Mouse (Mus musculus) A20 (cell line): ENCODE measurements around the gene Sdr16c6.

Experiments
- DNase-seq: peaks from one replicate; pipeline ENCODE4 v3.0.0-alpha.2; 2011; ENCODE audit warnings: low read depth, low spot score

The Sdr16c6 gene

DNA sequence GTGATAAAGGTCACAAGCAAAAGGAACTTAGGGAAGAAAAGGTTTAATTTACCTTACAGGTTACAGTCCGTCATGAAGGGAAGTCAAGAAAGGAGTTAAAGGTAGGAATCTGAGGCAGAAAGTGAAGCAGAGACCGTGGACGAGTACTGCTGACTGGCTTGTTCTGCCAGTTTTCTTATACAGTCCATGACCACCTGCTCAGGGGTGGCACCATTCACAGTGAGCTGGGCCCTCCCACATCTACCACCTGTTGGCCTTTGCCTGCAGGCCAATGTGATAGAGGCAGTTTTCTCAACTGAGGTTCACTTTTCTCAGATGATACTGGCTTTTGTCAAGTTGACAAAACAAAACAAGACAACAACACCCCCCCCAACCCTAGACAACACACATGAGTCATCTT is at the start of gene Sdr16c6:
TSS of gene Sdr16c6 (minus strand) at position 151 of the 400 bp plus-strand sequence.
- no peak for DNase-seq

GRCm38 (mm10) chr4:4080180-4080579 is 2.9 kb upstream of the Sdr16c6 start:
- no peak for DNase-seq

GRCm38 (mm10) chr4:4079132-4079531 is 1.8 kb upstream of the Sdr16c6 start:
- no peak for DNase-seq

GRCm38 (mm10) chr4:4076001-4076400 is 1.3 kb downstream of the Sdr16c6 start:
- no peak for DNase-seq
